Mouse (Mus musculus) liver, adult 2 months (tissue): ENCODE measurements around the gene Lmx1a. TPM values are rescaled to one million over a fixed set of nuclear protein-coding genes. Genes with fewer than 3 reads are reported as not detected.

Source experiments
- DNase-seq: peaks from one replicate; pipeline ENCODE4 v3.0.0-alpha.2; 2011; ENCODE audit warnings: low read depth, low spot score; ENCODE audit errors: extremely low read depth
- H3K27ac ChIP-seq: fragments of 200-500 bp; replicated peaks from 2 replicates; pipeline ENCODE4 v1.5.1; 2012; ENCODE audit warnings: low read depth, mild to moderate bottlenecking, control low read depth, inconsistent platforms, low read length; ENCODE audit not compliant: insufficient read depth
- H3K27me3 ChIP-seq: fragments of 200-500 bp; 2 replicates; pipeline ENCODE4 v1.6.1; 2012; ENCODE audit warnings: mild to moderate bottlenecking, moderate library complexity, low read length, inconsistent platforms; ENCODE audit not compliant: control insufficient read depth, insufficient read depth
- H3K36me3 ChIP-seq: fragments of 200-500 bp; 2 replicates; pipeline ENCODE4 v1.6.1; 2012; ENCODE audit warnings: low read length, inconsistent platforms; ENCODE audit not compliant: control insufficient read depth, insufficient read depth
- H3K4me1 ChIP-seq: fragments of 200-500 bp; 2 replicates; pipeline ENCODE4 v1.6.1; 2011; ENCODE audit warnings: low read length; ENCODE audit not compliant: control insufficient read depth, insufficient read depth
- H3K4me3 ChIP-seq: fragments of 200-500 bp; 2 replicates; pipeline ENCODE4 v1.5.1; 2011; ENCODE audit warnings: low read depth, mild to moderate bottlenecking, control low read depth, low read length, moderate library complexity; ENCODE audit not compliant: insufficient read depth
- H3K79me2 ChIP-seq: fragments of 200-500 bp; 2 replicates; pipeline ENCODE4 v1.6.1; 2012; ENCODE audit warnings: inconsistent platforms, mild to moderate bottlenecking, low read length, moderate library complexity; ENCODE audit not compliant: control insufficient read depth, insufficient read depth
- H3K9ac ChIP-seq: fragments of 200-500 bp; 2 replicates; pipeline ENCODE4 v1.6.1; 2012; ENCODE audit warnings: low read depth, mild to moderate bottlenecking, control low read depth, inconsistent platforms, low read length
- CTCF ChIP-seq: fragments of 200-500 bp; IDR thresholded peaks from 2 replicates; pipeline ENCODE4 v1.5.1; 2011; ENCODE audit warnings: low read depth, low read length, control low read depth
- POLR2A ChIP-seq: fragments of 200-500 bp; IDR thresholded peaks from 2 replicates; pipeline ENCODE4 v1.6.1; 2011; ENCODE audit warnings: low read length, control low read depth; ENCODE audit not compliant: insufficient read depth; ENCODE audit errors: extremely low read depth
- WGBS: fragments of 180-500 bp; shearing (Covaris S2); methylation state at CpG from one replicate; pipeline ENCODE4 v1.1.7; 2018; 5-methylcytosine and 5-hydroxymethylcytosine counted together
- polyA plus RNA-seq: library from polyadenylated mRNA; depleted of rRNA; stranded (reverse); fragments of >200 nt; gene quantifications from 2 replicates; pipeline ENCODE4 v1.2.3, GENCODE M21; 2012; rRNA removed
- total RNA-seq: library from RNA; depleted of rRNA; stranded (reverse); fragments of >200 nt; gene quantifications from 2 replicates; pipeline ENCODE4 v1.2.3, GENCODE M21; 2014; rRNA removed

The Lmx1a gene
- total and polyA plus RNA-seq, 2 experiments = not detected

DNA sequence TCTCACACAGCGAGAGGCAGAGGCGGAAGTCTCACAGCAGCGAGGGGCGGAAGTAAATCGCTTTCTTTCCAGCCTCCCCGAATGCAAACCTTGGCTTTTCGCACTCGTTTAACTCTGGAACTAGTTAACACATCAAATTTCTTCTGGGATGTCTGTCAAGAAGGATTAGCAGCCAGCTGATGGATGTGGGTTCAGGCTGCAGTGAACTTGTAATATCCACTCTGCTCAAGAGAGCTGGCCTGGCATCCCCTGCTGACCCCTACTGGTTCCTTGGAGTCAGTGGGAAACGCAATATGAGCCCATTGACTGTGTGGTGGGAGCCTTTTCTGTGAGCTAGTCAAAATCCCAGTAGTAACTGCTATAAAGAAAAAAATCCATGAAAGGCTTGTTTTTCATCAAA, 199.8 kb downstream of the Lmx1a start:
- H3K36me3 ChIP-seq = no peaks in the 10 kb centered on the region
- TF ChIP-seq POLR2A (no peak), CTCF (no peak)
- H3K9ac ChIP-seq = no peak overlapping the region
- H3K27me3 ChIP-seq = no peaks in the 10 kb centered on the region
- H3K79me2 ChIP-seq = no peaks in the 10 kb centered on the region
- H3K27ac ChIP-seq = no peak overlapping the region
- H3K4me3 ChIP-seq = no peak overlapping the region
- no peak for DNase-seq
- H3K4me1 ChIP-seq = no peaks in the 10 kb centered on the region
- WGBS = 29% methylated on average over 9 of the region's 9 CpGs

DNA sequence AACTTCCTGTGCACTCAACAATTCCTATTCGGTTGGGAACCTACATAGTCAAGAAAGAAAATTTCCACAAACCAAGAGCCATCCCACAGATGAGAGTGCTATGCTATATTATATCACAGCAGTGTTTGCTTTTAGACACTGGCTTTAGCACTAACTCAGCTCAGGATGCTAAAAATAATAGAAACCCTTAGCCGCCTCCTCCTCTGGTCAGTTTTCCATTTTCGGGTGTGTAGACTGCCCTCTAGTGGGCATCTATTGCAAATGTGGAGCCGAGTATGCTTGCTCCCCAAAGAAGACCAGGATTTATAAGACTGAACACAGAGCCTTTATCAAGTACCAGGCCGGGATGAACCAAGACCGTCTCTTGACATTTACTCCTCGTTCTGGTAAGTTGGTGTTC, 207.2 kb downstream of the Lmx1a start:
- 35% methylated on average over 7 of the region's 7 CpGs for WGBS
- peak; percentile 14 for DNase-seq
- TF ChIP-seq POLR2A = no peak
- TF ChIP-seq CTCF = peak; percentile 41
- no peaks in the 10 kb centered on the region for H3K79me2 ChIP-seq
- no peak overlapping the region for H3K27ac ChIP-seq
- no peak overlapping the region for H3K4me3 ChIP-seq
- no peaks in the 10 kb centered on the region for H3K27me3 ChIP-seq
- no peaks in the 10 kb centered on the region for H3K4me1 ChIP-seq
- H3K36me3 ChIP-seq = no peaks in the 10 kb centered on the region
- no peak overlapping the region for H3K9ac ChIP-seq

Other genes starting within 250 kb of the Lmx1a start
- not detected in 2 replicates for gene Lrrc52, start 222.5 kb upstream of the Lmx1a start, total RNA-seq
- gene Lrrc52, start 222.5 kb upstream of the Lmx1a start, polyA plus RNA-seq = not detected in 2 replicates
- 4.9 and 5.1 TPM in 2 replicates for gene Rxrg, start 90.9 kb upstream of the Lmx1a start, total RNA-seq
- 9.2 and 12.0 TPM in 2 replicates for gene Rxrg, start 90.9 kb upstream of the Lmx1a start, polyA plus RNA-seq